Mouse (Mus musculus) forebrain, embryonic 14.5 days (tissue): ENCODE measurements at regions not wholly inside any gene's neighbourhood (a gene's known extent, or its start where the extent isn't known, plus 50 kb on each side); places are given as distances from the start of the nearest gene placed in this dataset.
A peak's percentile ranks its signal among the peaks of the same experiment; 100 is the strongest.

ENCODE experiments used
- ATAC-seq: fragments of 200-750 bp; cut with Nextera tagmentation; 2 replicates; pipeline ENCODE4 v1.8.0; 2017; ENCODE audit warnings: mild to moderate bottlenecking, moderate library complexity
- DNase-seq: peaks from one replicate; pipeline ENCODE4 v3.0.0-alpha.2; 2015; ENCODE audit warnings: low spot score
- H3K27ac ChIP-seq: fragments of 300-500 bp; sonication (generic); 2 replicates; pipeline ENCODE4 v1.5.1; 2014; ENCODE audit warnings: low read depth, mild to moderate bottlenecking, control low read depth, low read length, moderate library complexity
- H3K27me3 ChIP-seq: fragments of 300-500 bp; sonication (generic); replicated peaks from 2 replicates; pipeline ENCODE4 v1.6.1; 2014; ENCODE audit warnings: low read length, control low read depth, mixed read lengths; ENCODE audit not compliant: control insufficient read depth, insufficient read depth
- H3K36me3 ChIP-seq: fragments of 300-500 bp; sonication (generic); 2 replicates; pipeline ENCODE4 v1.6.1; 2014; ENCODE audit warnings: low read length, control low read depth; ENCODE audit not compliant: control insufficient read depth, insufficient read depth
- H3K4me1 ChIP-seq: fragments of 300-500 bp; sonication (generic); 2 replicates; pipeline ENCODE4 v1.6.1; 2014; ENCODE audit warnings: antibody characterized with exemption, low read length, control low read depth; ENCODE audit not compliant: control insufficient read depth, insufficient read depth
- H3K4me2 ChIP-seq: fragments of 300-500 bp; sonication (generic); 2 replicates; pipeline ENCODE4 v1.6.1; 2014; ENCODE audit warnings: mild to moderate bottlenecking, control low read depth, low read length
- H3K4me3 ChIP-seq: fragments of 300-500 bp; sonication (generic); 2 replicates; pipeline ENCODE4 v1.5.1; 2014; ENCODE audit warnings: low read depth, low read length, control low read depth
- H3K9ac ChIP-seq: fragments of 300-500 bp; sonication (generic); 2 replicates; pipeline ENCODE4 v1.6.1; 2014; ENCODE audit warnings: mild to moderate bottlenecking, low read length, control low read depth, moderate library complexity
- H3K9me3 ChIP-seq: fragments of 300-500 bp; sonication (generic); replicated peaks from 2 replicates; pipeline ENCODE4 v1.6.1; 2016; ENCODE audit warnings: low read length, control low read depth, mixed read lengths; ENCODE audit not compliant: control insufficient read depth
- WGBS: fragments of 180-500 bp; shearing (Covaris S2); extraction: QIAGEN DNeasy Blood & Tissue Kit; methylation state at CpG from one replicate; pipeline ENCODE4 v1.1.7; 2014; 5-methylcytosine and 5-hydroxymethylcytosine counted together

GRCm38 (mm10) chr12:47313413-47313812, 494.7 kb upstream of the Nova1 start:
- WGBS: 22% methylated on average over 2 of the region's 2 CpGs
- H3K27ac ChIP-seq: no peak overlapping the region
- no peaks in the 10 kb centered on the region for H3K4me1 ChIP-seq
- H3K36me3 ChIP-seq: no peaks in the 10 kb centered on the region
- ATAC-seq (peak; percentile 71; the same call in 1 of the 2 replicates), DNase-seq (peak; percentile 68)
- H3K4me3 ChIP-seq: no peak overlapping the region
- H3K9me3 ChIP-seq: no peaks in the 10 kb centered on the region
- no peaks in the 10 kb centered on the region for H3K27me3 ChIP-seq
- H3K4me2 ChIP-seq: no peak overlapping the region
- no peak overlapping the region for H3K9ac ChIP-seq

- H3K27ac ChIP-seq: no peak overlapping the region
- H3K36me3 ChIP-seq: no peaks in the 10 kb centered on the region
- no peak overlapping the region for H3K9ac ChIP-seq
- WGBS: 62% methylated on average over 3 of the region's 3 CpGs
- no peak overlapping the region for H3K4me3 ChIP-seq
- no peak for DNase-seq
- H3K9me3 ChIP-seq: no peaks in the 10 kb centered on the region
- no peaks in the 10 kb centered on the region for H3K27me3 ChIP-seq
- H3K4me2 ChIP-seq: no peak overlapping the region
- ATAC-seq: no peak
- H3K4me1 ChIP-seq: no peaks in the 10 kb centered on the region
These were observed 457.2 kb upstream of the Nova1 start for GRCm38 (mm10) chr12:47275904-47276303.

GRCm38 (mm10) chr12:47272309-47272708, 453.6 kb upstream of the Nova1 start:
- no peak overlapping the region for H3K9ac ChIP-seq
- WGBS: 85% methylated on average over 2 of the region's 2 CpGs
- H3K4me3 ChIP-seq: no peak overlapping the region
- no peaks in the 10 kb centered on the region for H3K9me3 ChIP-seq
- no peak for DNase-seq
- no peaks in the 10 kb centered on the region for H3K27me3 ChIP-seq
- ATAC-seq: no peak
- H3K4me1 ChIP-seq: no peaks in the 10 kb centered on the region
- no peak overlapping the region for H3K27ac ChIP-seq
- H3K4me2 ChIP-seq: no peak overlapping the region
- H3K36me3 ChIP-seq: no peaks in the 10 kb centered on the region

GRCm38 (mm10) chr12:47264118-47264517, 445.4 kb upstream of the Nova1 start:
- no peak overlapping the region for H3K4me3 ChIP-seq
- DNase-seq: no peak
- no peaks in the 10 kb centered on the region for H3K9me3 ChIP-seq
- no peak overlapping the region for H3K27ac ChIP-seq
- H3K4me2 ChIP-seq: no peak overlapping the region
- H3K9ac ChIP-seq: no peak overlapping the region
- 50% methylated on average over 1 of the region's 1 CpGs for WGBS
- no peaks in the 10 kb centered on the region for H3K4me1 ChIP-seq
- ATAC-seq: no peak
- no peaks in the 10 kb centered on the region for H3K36me3 ChIP-seq
- H3K27me3 ChIP-seq: no peaks in the 10 kb centered on the region

GRCm38 (mm10) chr12:47263408-47263807, 444.7 kb upstream of the Nova1 start:
- 8% methylated on average over 1 of the region's 1 CpGs for WGBS
- Histone ChIP-seq H3K4me2 (no peak overlapping the region), H3K36me3 (no peaks in the 10 kb centered on the region), H3K4me1 (no peaks in the 10 kb centered on the region), H3K4me3 (no peak overlapping the region), H3K9ac (no peak overlapping the region), H3K27me3 (no peaks in the 10 kb centered on the region), H3K27ac (no peak overlapping the region), H3K9me3 (no peaks in the 10 kb centered on the region)
- DNase-seq (peak; percentile 10), ATAC-seq (no peak)

GRCm38 (mm10) chr12:47252306-47252705, 433.6 kb upstream of the Nova1 start:
- Histone ChIP-seq H3K4me3 (no peak overlapping the region), H3K27me3 (no peaks in the 10 kb centered on the region), H3K36me3 (no peaks in the 10 kb centered on the region), H3K4me1 (no peaks in the 10 kb centered on the region), H3K27ac (no peak overlapping the region), H3K4me2 (no peak overlapping the region), H3K9ac (no peak overlapping the region), H3K9me3 (no peaks in the 10 kb centered on the region)
- DNase-seq (no peak), ATAC-seq (no peak)

- no peak overlapping the region for H3K4me3 ChIP-seq
- no peaks in the 10 kb centered on the region for H3K36me3 ChIP-seq
- no peaks in the 10 kb centered on the region for H3K4me1 ChIP-seq
- WGBS: 71% methylated on average over 3 of the region's 3 CpGs
- ATAC-seq (no peak), DNase-seq (no peak)
- no peaks in the 10 kb centered on the region for H3K27me3 ChIP-seq
- no peak overlapping the region for H3K4me2 ChIP-seq
- H3K9me3 ChIP-seq: no peaks in the 10 kb centered on the region
- no peak overlapping the region for H3K9ac ChIP-seq
- H3K27ac ChIP-seq: no peak overlapping the region
These were observed 425.1 kb upstream of the Nova1 start for GRCm38 (mm10) chr12:47243623-47244514.

GRCm38 (mm10) chr12:47220016-47220415, 401.3 kb upstream of the Nova1 start:
- DNase-seq (no peak), ATAC-seq (no peak)
- Histone ChIP-seq H3K27ac (no peak overlapping the region), H3K36me3 (no peaks in the 10 kb centered on the region), H3K4me1 (no peaks in the 10 kb centered on the region), H3K27me3 (no peaks in the 10 kb centered on the region), H3K9me3 (no peaks in the 10 kb centered on the region), H3K4me3 (no peak overlapping the region), H3K4me2 (no peak overlapping the region), H3K9ac (no peak overlapping the region)
- WGBS: 64% methylated on average over 4 of the region's 4 CpGs

GRCm38 (mm10) chr12:47219340-47219739, 400.6 kb upstream of the Nova1 start:
- Histone ChIP-seq H3K9me3 (no peaks in the 10 kb centered on the region), H3K27ac (no peak overlapping the region), H3K4me2 (no peak overlapping the region), H3K4me1 (no peaks in the 10 kb centered on the region), H3K4me3 (no peak overlapping the region), H3K36me3 (no peaks in the 10 kb centered on the region), H3K27me3 (no peaks in the 10 kb centered on the region), H3K9ac (no peak overlapping the region)
- WGBS: 54% methylated on average over 2 of the region's 2 CpGs
- no peak for ATAC-seq
- DNase-seq: no peak
